Mouse (Mus musculus) layer of hippocampus, postnatal 14 days (tissue): ENCODE measurements at regions not wholly inside any gene's neighbourhood (a gene's known extent, or its start where the extent isn't known, plus 50 kb on each side); places are given as distances from the start of the nearest gene placed in this dataset.

Experiments used
- DNase-seq, 2 experiments: peaks; one replicate each; pipeline ENCODE4 v3.0.0; 2021 to 2022; ENCODE audit warnings: low spot score in 2 of 2, mixed read lengths in 1 of 2

GRCm38 (mm10) chr6:16575875-16576274 lies 322.4 kb downstream of the Tfec start:
- DNase-seq: no peak

GRCm38 (mm10) chr6:16572828-16573227 lies 325.4 kb downstream of the Tfec start:
- no peak for DNase-seq

GRCm38 (mm10) chr6:16551945-16552673 lies 346.1 kb downstream of the Tfec start:
- no peak for DNase-seq

GRCm38 (mm10) chr6:16551131-16551530 lies 347.1 kb downstream of the Tfec start:
- DNase-seq: no peak

GRCm38 (mm10) chr6:16550445-16550844 lies 347.8 kb downstream of the Tfec start:
- DNase-seq: peak; percentile 49 to 51

- no peak for DNase-seq
Measured at GRCm38 (mm10) chr6:16514054-16514453, 384.2 kb downstream of the Tfec start.

GRCm38 (mm10) chr6:16513541-16513940 lies 384.7 kb downstream of the Tfec start:
- DNase-seq: no peak

- DNase-seq: no peak
Measured at GRCm38 (mm10) chr6:16503836-16504235, 394.4 kb downstream of the Tfec start.

GRCm38 (mm10) chr6:16487015-16487630 lies 411.1 kb downstream of the Tfec start:
- DNase-seq: peak; percentile 6 to 31

GRCm38 (mm10) chr6:16483295-16483694 lies 414.9 kb downstream of the Tfec start:
- DNase-seq: no peak

- no peak for DNase-seq
Measured at GRCm38 (mm10) chr6:16468693-16469375, 429.4 kb downstream of the Tfec start.

- DNase-seq: peak in 1 of 2 experiments; percentile 4
Measured at GRCm38 (mm10) chr6:16458279-16458678, 440.0 kb downstream of the Tfec start.
